Mouse (Mus musculus): ENCODE measurements around the gene Sirt3.

Sirt3 gene

DNA sequence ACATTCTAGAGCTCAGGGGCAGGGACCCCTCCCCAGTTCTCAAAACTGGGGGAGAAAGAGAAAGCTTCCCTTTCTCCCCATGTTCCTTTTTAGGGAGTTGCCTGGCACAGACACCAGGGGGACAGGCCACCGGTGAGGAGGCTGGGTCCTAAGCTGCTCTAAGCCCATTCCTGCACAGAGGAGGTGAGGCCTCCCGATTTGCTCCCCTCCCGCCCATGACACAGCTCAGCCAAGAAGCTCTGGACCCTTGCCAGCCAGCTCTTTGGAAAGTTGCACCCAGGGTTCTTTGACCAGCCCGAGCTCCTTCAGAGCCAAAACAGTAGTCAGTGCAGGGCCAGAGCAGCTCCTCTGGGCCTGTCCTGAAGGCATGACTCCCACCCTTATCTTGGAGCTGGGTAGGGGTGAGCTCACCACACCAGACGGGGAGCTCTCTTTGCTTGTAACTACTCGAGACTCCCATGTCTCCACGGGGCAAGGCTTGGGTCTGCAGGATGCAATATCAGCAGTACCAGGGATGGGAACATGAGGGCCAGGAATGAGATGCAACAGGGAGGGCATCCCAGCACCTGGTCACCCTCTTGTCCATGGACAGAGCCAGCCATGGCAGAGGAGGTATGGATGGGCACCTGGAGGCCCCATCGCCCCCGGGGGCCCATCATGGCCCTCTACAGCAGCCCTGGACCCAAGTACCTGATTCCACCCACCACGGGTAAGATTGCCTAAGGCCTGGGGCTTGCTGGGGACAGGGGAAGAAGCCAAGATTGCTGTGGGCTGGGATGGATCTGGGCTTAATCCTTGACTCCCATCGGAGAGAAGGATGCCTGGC, 34.1 kb downstream of the Sirt3 start, which contains the start of gene Odf3:
Gene Odf3 (plus strand): TSS at position 51 of the 826 bp plus-strand sequence.
- peak; percentile 90 for DNase-seq

DNA sequence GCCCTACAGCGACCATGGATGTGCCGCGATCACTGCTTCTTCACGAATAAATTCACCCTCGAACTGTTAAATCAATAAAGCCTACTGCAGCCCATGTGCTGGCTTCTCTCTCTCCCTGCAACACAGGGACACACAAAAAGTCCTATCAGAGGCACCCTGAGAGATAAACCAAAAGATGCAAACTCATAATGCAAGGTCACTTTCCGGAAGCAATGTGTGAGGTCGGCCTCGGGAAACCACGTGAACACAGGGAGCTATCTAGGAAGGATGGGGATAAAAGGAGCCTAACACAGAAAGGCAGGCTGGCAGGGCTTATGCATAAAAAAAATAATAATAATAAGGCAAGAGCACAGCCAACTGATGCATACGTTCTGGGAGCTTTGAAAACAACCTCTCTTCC, 35.4 kb downstream of the Sirt3 start:
- DNase-seq, result no peak

DNA sequence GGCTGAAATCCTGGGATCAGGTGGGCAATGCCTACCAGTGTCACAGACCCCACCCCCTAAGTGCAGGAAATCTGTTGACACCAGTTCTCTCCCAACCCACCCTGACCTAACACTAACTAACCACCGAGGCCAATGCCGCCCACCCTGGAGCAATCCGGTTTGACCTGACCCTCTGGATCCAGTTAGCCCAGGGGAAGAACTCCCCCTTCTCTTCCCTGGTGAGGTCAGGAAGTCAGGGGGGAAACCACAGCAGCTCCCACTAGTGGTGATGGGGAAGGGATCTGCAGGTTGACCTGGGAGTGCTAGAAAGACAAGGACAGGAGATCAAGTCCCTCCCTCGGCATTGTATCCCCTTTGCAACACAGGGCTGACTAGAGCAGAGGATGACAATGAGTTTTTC, 36.4 kb downstream of the Sirt3 start:
- DNase-seq, result peak; percentile 92

DNA sequence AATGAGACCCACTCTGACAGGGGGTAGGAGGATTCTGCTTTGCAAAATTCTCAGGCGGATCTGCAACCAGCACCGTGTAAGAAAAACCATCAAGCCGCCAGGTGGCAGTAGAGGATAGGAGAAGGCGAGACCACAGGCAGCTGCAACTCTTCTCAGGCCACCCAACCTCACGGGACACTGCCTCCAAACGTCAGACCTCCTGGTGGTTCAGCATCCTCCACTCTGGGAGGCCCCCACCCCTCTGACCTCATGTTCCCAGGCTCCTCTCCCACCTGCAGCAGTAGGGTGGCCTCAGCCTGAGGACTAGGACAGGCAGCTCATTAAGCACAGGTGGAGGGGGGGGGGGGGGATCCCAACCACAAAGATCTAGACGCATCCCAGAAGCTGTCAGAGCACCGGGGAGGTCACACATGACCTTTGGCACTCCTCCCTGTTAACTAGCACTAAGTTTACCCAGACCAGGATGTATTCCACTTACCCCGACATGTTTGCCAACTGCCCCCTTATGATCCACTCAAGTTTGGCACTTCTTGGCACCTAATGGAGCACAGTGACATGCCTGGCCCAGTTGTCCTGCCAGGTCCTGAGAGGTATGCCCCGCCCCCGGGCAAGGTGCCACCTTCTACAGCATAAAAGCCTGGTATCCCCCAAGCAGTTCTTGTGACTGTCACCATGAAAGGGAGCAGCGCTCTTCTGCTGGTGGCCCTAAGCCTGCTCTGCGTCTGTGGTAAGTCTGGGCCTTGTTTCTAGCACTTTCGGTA, 37.0 kb downstream of the Sirt3 start, which contains the start of gene Scgb1c1:
Gene Scgb1c1 (plus strand): TSS at position 643 of the 761 bp plus-strand sequence.
- peak; percentile 97 for DNase-seq

DNA sequence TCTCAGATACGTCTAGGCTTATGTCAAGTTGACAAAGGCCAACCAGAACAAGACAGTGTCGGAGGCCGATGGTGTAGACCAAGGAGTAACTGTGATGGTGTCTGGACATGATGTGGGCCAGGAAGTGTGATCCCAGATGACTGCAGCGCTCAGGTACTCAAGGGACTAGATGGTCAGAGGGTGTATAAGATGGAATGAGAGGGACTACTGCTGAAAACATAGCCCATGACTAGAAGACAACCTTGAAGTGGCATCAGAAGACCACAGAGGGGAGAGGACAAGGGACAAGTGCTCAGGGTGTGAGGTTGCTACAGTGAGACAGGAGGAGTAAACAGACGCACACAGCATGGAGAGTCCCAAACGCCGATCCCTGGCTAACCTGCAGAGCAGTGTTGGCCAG, 38.3 kb downstream of the Sirt3 start:
- peak; percentile 84 for DNase-seq

DNA sequence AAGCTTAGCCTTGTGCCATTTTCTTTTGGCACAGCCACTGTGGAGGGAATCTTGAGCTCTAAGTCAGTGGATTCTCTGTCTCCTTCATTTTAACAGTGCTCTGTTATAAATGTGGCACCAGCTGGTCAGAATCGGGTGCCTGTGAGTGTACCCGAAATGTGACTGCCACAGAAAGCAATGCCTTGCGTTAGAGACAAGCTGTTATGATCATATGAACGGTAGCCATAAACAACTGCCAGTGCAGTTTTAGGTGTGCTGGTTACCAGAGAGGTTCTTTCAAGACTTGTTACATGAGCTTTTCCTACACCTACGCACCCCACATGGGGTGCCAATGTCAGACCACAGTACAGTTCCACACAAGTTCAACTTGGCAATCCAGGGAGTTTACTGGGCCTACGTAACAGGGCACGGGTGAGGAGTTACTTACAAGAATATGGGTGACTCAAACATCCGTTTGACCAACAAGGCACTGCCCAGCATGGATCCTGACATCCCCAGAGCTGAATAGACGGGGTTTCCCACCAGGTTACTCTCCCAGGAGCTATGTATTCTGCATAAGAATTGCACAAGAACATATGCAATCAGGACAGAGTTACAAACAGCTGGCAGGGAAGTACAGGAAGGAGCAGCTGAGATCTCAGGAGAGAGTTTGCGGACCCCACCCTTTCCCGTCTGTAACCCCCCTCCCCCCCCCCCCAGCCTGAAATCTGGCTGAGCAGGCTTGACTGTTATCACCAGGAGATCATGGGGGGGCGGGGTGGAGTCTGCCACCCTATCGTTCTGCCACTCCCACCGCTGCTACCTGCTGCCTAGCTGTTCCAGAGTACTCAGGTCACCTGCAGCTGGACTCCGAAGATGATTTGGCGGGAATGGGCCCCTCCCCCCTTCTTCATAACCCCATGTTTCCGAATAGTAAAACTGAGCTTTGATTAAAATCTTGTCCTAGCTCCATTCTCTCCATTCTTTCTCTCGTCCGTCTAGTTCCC, 41.1 kb downstream of the Sirt3 start:
- peak; percentile 73 for DNase-seq

DNA sequence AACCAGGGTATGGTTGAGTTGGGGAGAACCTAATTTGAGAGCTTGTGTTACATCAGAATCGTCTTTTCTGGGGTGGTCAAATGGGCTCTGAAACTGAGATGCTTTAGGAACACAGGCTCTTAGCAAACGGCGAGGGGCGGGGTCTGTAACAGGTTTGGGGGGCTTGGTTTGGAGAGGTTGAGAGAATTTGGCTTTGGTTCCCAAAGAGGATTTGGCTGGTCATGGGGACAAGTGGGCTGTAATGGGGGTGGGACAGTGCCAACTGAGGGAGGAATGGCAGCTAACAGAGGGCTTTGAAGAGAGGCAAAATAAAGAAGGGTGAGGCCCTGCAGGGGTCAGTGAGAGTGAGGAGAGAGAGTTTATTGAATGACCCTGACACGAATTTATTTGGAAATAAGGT, 42.6 kb downstream of the Sirt3 start:
- peak; percentile 83 for DNase-seq

DNA sequence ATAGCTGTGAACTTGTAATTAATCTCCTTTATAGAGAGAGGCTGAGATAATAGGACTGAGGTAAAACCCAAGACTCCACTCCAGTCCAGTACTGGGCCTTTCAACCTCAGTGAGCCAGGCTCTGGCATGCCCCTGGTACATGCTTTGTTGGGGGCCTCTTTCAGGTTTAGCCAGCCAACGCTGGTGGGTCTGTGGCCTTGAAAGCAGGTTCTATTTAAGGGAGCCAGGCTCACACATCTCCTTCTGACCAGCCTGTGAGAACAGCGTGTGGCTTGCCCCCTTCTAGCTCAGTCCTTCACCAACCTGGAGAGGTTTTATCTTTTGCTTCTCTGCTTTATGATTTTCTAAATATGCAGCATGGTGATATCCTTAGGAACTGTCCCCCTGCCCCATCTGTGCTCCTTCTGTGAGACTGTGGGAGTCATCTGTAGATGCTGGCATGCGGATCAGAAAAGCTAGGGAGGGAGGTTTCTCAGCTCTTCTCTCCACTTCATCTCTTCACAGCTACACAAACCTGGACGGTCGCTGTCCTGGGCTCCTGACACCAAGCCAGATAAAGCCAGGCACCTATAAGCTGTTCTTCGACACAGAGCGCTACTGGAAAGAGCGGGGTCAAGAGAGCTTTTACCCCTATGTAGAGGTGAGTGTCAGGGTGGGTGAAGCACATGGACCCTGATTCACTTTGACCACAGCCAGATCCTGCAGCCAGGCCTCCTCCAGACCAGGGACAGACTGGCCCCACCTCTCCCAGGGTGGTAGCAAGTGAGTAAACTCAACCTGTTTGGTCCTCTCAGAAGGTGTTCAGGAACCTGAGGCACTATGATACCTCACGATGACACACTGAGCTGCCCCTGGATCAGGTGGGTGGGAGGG, 45.6 kb downstream of the Sirt3 start:
- peak; percentile 79 for DNase-seq

DNA sequence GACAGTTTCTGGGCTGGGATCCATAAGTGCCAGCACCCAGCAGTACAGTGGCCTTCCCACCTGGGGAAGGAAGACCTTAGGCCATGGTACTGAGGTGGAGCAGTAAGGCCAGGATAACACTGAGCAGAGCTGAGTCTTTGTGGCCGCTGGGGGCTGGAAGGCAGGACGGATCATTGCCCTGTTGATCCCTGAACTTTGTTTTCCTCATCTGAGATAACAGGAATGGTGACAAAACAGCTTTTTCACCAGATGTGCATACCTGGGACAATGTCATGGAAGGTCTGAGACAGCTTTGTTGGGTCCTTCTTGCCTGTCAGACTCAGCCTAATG, 46.4 kb downstream of the Sirt3 start:
- DNase-seq, result peak; percentile 64

DNA sequence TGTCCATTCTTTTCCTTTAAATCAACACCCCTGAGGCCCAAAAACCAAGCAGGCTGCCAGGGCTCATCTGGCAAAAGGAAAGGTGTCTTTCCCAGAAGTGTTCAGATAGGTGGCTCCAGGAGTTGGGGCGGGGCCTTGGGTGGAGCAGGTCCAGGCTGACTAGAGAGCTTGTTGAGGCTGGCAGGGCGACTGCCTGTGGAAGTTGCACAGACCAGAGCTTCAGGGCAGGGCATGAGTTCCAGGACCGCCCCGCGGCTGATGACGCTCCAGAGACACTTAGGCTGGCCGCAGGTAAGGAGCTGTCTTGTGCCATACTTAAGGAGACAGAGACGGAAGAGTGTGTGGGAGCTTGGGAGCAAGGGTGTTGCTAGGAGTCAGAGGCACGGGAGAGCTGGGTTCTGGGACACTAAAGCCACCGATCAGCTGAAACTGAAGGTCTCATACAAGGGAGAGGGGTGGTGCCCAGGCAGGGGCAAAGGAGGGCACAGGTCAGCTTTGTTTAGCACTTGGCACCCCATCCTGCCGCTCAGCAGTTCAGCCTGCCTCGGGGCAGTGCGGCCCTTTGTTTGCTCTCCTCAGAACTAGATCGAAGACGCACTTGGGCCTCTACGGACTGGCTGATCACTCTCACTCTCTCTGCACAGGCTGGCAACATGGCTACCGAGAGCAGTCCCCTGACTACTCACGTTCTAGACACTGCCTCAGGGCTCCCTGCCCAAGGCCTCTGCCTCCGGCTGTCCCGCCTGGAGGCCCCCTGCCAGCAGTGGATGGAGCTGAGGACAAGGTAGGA, 46.9 kb downstream of the Sirt3 start, which contains the start of gene Urah:
Gene Urah (plus strand): TSS at position 51 of the 790 bp plus-strand sequence.
- peak; percentile 88 for DNase-seq

DNA sequence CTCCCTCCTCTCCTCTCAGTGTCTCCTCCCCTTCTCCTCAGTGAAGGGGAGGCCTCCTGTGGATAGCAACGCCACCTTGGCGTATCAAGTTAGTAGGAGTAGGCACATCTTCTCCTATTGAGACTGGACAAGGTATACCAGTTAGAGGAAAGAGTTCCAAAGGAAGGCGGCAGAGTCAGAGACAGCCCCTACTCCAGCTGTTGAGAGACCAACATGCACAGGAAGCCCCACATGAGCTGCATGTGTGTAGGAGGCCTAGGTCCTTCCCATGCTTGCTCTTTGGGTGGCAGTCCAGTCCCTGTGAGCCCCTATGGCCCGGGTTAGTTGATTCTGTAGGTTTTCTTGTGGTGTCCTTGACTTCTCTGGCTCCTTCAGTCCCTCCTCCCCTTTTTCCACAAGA, 48.8 kb downstream of the Sirt3 start:
- peak; percentile 63 for DNase-seq

DNA sequence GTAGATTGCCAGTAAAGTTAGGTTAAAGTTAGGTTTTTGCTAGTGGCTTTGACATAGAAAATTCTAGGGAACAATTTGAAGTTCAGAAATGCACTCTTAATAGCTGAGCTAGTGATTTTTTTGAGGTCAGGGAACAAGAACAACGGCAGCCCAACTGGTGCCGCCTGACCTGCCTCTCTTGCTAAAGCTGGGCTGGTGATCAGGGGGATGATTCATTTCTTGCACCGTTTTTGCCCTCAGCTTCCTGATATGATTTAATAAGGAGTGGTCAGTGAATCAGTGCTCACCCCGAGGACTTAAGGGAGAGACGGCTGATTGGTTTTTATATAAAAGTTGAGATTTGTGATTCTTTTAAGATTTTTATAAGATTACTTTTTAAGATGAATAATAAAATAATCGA, 50.7 kb downstream of the Sirt3 start:
- DNase-seq, result peak; percentile 80

DNA sequence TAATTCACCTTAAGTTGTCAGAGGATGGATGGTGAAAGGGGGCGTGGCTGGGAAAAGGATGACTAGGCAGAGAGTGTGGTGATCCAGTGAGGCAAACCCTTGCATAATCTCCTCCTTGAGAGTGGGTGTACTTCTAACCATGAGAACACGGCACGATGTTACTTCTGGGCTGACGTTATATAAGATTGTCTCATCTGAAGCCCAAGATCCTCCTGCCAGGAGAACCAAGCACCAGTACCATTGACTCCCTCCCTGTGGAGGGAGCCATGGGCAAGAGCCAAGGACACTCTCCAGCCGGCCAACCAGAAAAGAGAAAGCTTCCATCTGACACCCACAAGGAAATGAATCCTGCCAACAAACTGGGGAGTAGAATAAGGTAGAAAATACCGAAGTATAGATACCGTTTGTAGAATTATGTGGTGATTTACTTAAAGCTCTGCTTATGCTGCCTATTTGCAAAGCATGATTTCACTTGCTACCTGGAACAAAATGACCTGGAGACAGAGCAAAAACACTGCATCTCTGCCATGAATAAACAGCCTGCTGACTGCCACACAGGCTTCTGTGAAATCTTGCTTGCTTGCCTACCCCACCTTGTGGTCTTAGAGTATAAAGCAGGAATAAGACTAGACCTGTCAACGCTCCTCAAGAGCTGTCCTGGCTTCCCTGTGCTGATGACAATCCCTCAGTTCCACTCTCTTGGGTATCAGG, 53.8 kb downstream of the Sirt3 start:
- peak; percentile 93 for DNase-seq

DNA sequence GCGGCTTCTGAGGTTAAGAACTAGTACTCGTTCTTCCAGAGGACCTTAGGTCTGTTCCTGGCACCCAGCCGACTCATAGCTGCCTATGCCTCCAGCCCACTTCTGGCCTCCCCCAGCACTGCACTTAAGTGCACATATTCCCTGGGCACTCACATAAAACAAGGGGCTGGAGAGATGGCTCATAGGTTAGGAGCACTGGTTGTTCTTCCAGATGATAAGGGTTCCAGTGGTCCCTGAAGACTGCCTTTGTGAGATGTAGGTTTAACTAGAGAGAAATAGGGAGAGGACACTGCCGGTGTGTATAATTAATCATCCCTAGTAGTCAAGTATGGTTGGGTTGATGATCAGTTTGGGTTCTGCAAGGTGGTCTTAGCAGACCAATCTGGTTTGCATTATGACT, 59.4 kb downstream of the Sirt3 start:
- DNase-seq, result peak; percentile 68

DNA sequence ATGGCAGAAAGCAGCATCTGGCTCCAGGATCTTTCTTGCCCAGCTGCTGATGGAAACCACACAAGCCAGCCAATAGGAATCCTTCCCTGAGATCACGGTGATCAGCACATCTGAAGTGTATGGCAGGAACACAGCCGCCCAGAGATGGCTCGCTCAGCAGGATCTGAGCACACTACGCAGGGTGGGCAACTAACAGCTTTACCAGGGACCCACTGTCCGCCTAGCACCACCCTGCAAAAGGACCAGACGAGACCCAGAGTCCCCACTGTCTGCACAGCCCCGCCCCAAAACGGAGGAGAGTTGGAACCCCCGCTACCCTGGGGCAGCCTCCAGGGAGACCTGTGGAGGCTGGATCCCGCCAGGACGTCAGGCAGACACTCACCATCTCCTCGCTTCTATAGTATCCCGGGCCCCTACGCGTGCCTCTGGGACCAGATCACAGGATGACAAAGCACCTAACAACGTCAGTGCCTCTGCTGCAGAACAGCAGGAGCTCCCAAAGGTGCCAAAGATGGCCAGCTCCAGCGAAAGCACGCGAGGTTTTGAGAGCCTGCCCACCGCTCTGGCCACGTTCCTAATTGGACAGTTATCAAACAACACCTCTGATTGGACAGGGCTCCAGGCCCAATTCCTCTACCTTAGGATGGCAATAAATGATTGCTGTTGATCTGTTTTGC, 60.3 kb downstream of the Sirt3 start, which contains the start of gene Zfp941:
Gene Zfp941 (minus strand): TSS at position 526 of the 677 bp plus-strand sequence.
- DNase-seq, result peak; percentile 90

DNA sequence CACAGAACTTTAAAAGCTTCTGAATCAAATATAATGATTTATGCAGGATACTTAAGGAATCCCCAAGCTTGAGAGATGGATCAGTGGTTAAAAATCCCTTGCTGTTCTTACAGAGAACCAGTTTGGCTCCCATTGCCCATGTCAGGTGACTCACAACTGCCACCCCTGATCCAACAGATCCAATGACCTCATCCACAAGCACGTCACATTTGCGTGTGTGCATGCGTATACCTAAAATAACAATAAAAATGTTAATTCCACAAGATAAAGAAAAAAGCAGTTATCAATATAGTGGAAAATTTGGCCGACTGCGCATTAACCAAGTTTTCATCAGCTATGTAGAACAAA, 60.8 kb downstream of the Sirt3 start:
- DNase-seq, result peak; percentile 73

DNA sequence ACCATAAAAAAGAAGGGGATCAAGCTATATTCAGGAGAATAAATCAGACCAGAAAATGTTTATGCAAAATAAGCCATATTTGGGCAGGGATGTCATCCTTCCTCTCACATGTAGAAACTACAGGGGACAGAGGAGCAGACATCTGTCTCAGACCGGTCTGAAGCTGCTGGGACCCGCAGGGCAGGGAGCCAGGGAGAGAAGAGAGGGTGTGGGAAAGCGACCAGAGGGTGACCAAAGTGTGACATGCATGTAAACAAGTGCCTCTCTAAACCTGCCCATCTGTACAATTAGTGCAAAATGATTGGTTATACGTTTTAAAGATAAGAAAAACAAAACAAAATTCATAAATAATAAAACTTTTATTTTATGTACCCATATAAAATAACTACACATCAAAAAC, 61.9 kb downstream of the Sirt3 start:
- peak; percentile 57 for DNase-seq
